Mouse (Mus musculus): ENCODE measurements around the gene Limd1.

- no peak for TF ChIP-seq CTCF (IDR thresholded peaks at IDR 0.05; ENCODE audit: low read depth, low read length)
- no peak for TF ChIP-seq GATA1 (IDR thresholded peaks at IDR 0.05; ENCODE audit: borderline replicate concordance, low read length)
- TF ChIP-seq POLR2AphosphoS5 (IDR thresholded peaks at IDR 0.05; ENCODE audit: insufficient replicate concordance, low read depth, low read length), result no peak
- TF ChIP-seq TAL1 (conservative IDR thresholded peaks at IDR 0.05; ENCODE audit: low read depth, low read length), result no peak
- TF ChIP-seq GATA2 (IDR thresholded peaks at IDR 0.05; ENCODE audit: borderline replicate concordance, low read depth, low read length), result no peak
Measured at GRCm38 (mm10) chr9:123451772-123452171, 26.7 kb upstream of the Limd1 start.

Data from G1E (cell line).